Mouse (Mus musculus) thymus, adult 2 months (tissue): ENCODE measurements around the gene Gatd1.

Experiments
- CTCF ChIP-seq: fragments of 200-500 bp; IDR thresholded peaks from 2 replicates; pipeline ENCODE4 v1.5.1; 2012; ENCODE audit warnings: mild to moderate bottlenecking, control low read depth, low read length, moderate library complexity, borderline replicate concordance; ENCODE audit not compliant: control insufficient read depth, poor library complexity, insufficient read depth; ENCODE audit errors: extremely low read depth
- POLR2A ChIP-seq: fragments of 200-500 bp; IDR thresholded peaks from 2 replicates; pipeline ENCODE4 v1.6.1; 2012; ENCODE audit warnings: mild to moderate bottlenecking, low read length, control low read depth, moderate library complexity; ENCODE audit not compliant: control insufficient read depth, poor library complexity, insufficient read depth; ENCODE audit errors: extremely low read depth

DNA sequence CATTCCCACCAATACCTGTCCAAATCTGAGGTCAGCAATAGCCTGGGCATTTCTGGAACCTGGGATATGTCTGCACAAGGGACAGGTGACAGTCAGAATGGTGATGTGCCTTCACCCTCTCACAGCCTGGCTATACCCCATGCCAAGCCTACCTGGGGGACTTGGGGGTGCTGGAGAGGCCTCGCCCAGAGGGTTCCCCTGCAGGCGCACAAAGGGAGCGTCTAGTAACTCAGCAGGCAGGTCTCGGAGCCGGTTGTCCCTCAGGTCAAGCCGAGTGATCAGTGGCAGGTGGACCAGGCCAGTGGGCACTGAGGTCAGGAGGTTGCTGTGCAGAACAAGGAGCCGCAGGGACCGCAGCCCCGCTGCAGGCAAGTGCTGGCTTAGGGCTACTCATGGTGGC is 27.5 kb upstream of the Gatd1 start:
- TF ChIP-seq CTCF = no peak
- no peak for TF ChIP-seq POLR2A
